Comparison of ENCODE assay signal across 8 mouse cellular contexts in genomic region chr11:120047531-120048251, GRCm38 (mm10). TPM values are rescaled to one million over a fixed set of nuclear protein-coding genes. Genes with fewer than 3 reads are reported as not detected.
A peak's percentile ranks its signal among the peaks of the same experiment; 100 is the strongest.
DNase-seq lines count a peak whose midpoint lies in the region; ATAC-seq lines count a peak whose summit lies in the region.

No protein-coding gene starts in this region.

- no peak for DNase-seq in kidney, adult 11 months
- no peak for DNase-seq in embryonic facial prominence, embryonic 11.5 days (ENCODE audit: low spot score)
- peak; percentile 36 for DNase-seq in neural tube, embryonic 11.5 days (ENCODE audit: low spot score)
- DNase-seq in gastrocnemius, postnatal 36 days = no peak
- no peak for DNase-seq in adrenal gland, postnatal 4 days (ENCODE audit: low spot score in 2 of 2)
- no peak for DNase-seq in kidney, postnatal 25 days

- H3K4me2 ChIP-seq in kidney, embryonic 16.5 days (replicated peaks; ENCODE audit: low read depth, low read length) = peak overlapping the region; percentile 94
- H3K4me2 ChIP-seq in embryonic facial prominence, embryonic 11.5 days (ENCODE audit: low read depth, low read length) = peak overlapping the region; percentile 100
- peak overlapping the region; percentile 69 for H3K4me2 ChIP-seq in hindbrain, embryonic 15.5 days
- peak overlapping the region; percentile 98 for H3K4me2 ChIP-seq in neural tube, embryonic 11.5 days (ENCODE audit: low read depth)

- H3K9me3 ChIP-seq in kidney, embryonic 16.5 days (ENCODE audit: low read length) = no peaks in the 10 kb centered on the region
- H3K9me3 ChIP-seq in embryonic facial prominence, embryonic 11.5 days (replicated peaks; ENCODE audit: control insufficient read depth, low read length) = no peaks in the 10 kb centered on the region
- H3K9me3 ChIP-seq in hindbrain, embryonic 15.5 days = no peaks in the 10 kb centered on the region
- no peaks in the 10 kb centered on the region for H3K9me3 ChIP-seq in neural tube, embryonic 11.5 days (ENCODE audit: control insufficient read depth, low read length)

- peaks cover 32% of the 10 kb centered on the region for H3K4me1 ChIP-seq in kidney, embryonic 16.5 days (ENCODE audit: insufficient read depth, low read length)
- peaks cover 10% of the 10 kb centered on the region; the same call in 1 of the 2 replicates for H3K4me1 ChIP-seq in embryonic facial prominence, embryonic 11.5 days (ENCODE audit: control insufficient read depth, insufficient read depth, low read length)
- H3K4me1 ChIP-seq in hindbrain, embryonic 15.5 days (replicated peaks) = peaks cover 60% of the 10 kb centered on the region
- peaks cover 10% of the 10 kb centered on the region for H3K4me1 ChIP-seq in neural tube, embryonic 11.5 days (ENCODE audit: control insufficient read depth, insufficient read depth, low read length)

- ATAC-seq in kidney, embryonic 16.5 days (ENCODE audit: low FRiP score, low TSS enrichment) = 0 out of 2 replicates have a peak, but pooled peaks have one; percentile 16
- no peak for ATAC-seq in embryonic facial prominence, embryonic 11.5 days (replicated peaks; ENCODE audit: insufficient number of reproducible peaks, low FRiP score, low TSS enrichment, low read depth)
- peak; percentile 23; the same call in 1 of the 2 replicates for ATAC-seq in hindbrain, embryonic 15.5 days (ENCODE audit: low FRiP score, low read depth)
- no peak; the same call in 1 of the 2 replicates for ATAC-seq in neural tube, embryonic 11.5 days (ENCODE audit: insufficient read depth, low FRiP score, low TSS enrichment)

- 14% methylated on average over 23 of the region's 23 CpGs for WGBS in kidney, embryonic 16.5 days
- 7% methylated on average over 23 of the region's 23 CpGs for WGBS in embryonic facial prominence, embryonic 11.5 days
- WGBS in hindbrain, embryonic 15.5 days = 5% methylated on average over 23 of the region's 23 CpGs
- WGBS in neural tube, embryonic 11.5 days = 7% methylated on average over 23 of the region's 23 CpGs

- H3K4me3 ChIP-seq in kidney, embryonic 16.5 days (ENCODE audit: low read length) = peak overlapping the region; percentile 58
- H3K4me3 ChIP-seq in embryonic facial prominence, embryonic 11.5 days (ENCODE audit: low read depth, low read length) = peak overlapping the region; percentile 67
- peak overlapping the region; percentile 76 for H3K4me3 ChIP-seq in hindbrain, embryonic 15.5 days
- H3K4me3 ChIP-seq in neural tube, embryonic 11.5 days (ENCODE audit: low read depth, low read length) = peak overlapping the region; percentile 65

- no peaks in the 10 kb centered on the region for H3K36me3 ChIP-seq in kidney, embryonic 16.5 days (ENCODE audit: insufficient read depth, low read length)
- H3K36me3 ChIP-seq in embryonic facial prominence, embryonic 11.5 days (replicated peaks; ENCODE audit: control insufficient read depth, insufficient read depth, low read depth, low read length) = no peaks in the 10 kb centered on the region
- H3K36me3 ChIP-seq in hindbrain, embryonic 15.5 days = no peaks in the 10 kb centered on the region
- no peaks in the 10 kb centered on the region for H3K36me3 ChIP-seq in neural tube, embryonic 11.5 days (ENCODE audit: control insufficient read depth, insufficient read depth, low read length)

- intact Hi-C loops in gastrocnemius, postnatal 36 days (cut with DNase I) = no loop called here

- peak overlapping the region; percentile 71 for H3K9ac ChIP-seq in kidney, embryonic 16.5 days (replicated peaks; ENCODE audit: low read length)
- peak overlapping the region; percentile 74 for H3K9ac ChIP-seq in embryonic facial prominence, embryonic 11.5 days (replicated peaks; ENCODE audit: low read length)
- peak overlapping the region; percentile 88 for H3K9ac ChIP-seq in hindbrain, embryonic 15.5 days
- peak overlapping the region; percentile 80 for H3K9ac ChIP-seq in neural tube, embryonic 11.5 days (ENCODE audit: low read length)

- H3K27ac ChIP-seq in kidney, embryonic 16.5 days (ENCODE audit: low read length) = no peak overlapping the region
- H3K27ac ChIP-seq in embryonic facial prominence, embryonic 11.5 days (replicated peaks; ENCODE audit: low read depth, low read length) = no peak overlapping the region
- peak overlapping the region; percentile 93 for H3K27ac ChIP-seq in hindbrain, embryonic 15.5 days (replicated peaks)
- H3K27ac ChIP-seq in neural tube, embryonic 11.5 days (ENCODE audit: low read depth, low read length) = no peak overlapping the region

- peaks cover 23% of the 10 kb centered on the region for H3K27me3 ChIP-seq in kidney, embryonic 16.5 days (ENCODE audit: insufficient read depth, low read length)
- peaks cover 19% of the 10 kb centered on the region for H3K27me3 ChIP-seq in embryonic facial prominence, embryonic 11.5 days (ENCODE audit: control insufficient read depth, insufficient read depth, low read length)
- H3K27me3 ChIP-seq in hindbrain, embryonic 15.5 days = no peaks in the 10 kb centered on the region
- peaks cover 26% of the 10 kb centered on the region for H3K27me3 ChIP-seq in neural tube, embryonic 11.5 days (ENCODE audit: control insufficient read depth, insufficient read depth, low read length)

RNA-seq across cellular contexts. Expression of gene Aatk, which starts 0.7 kb away (rescaled TPM):
- polyA plus RNA-seq in kidney, embryonic 16.5 days (2015; fragmentation: Nextera tagmentation; extraction: Ambion mirVana) = 1.7 and 2.0 TPM in 2 replicates
- 1.1 and 1.2 TPM in 2 replicates for polyA plus RNA-seq in embryonic facial prominence, embryonic 11.5 days (2014; fragmentation: Nextera tagmentation; extraction: Ambion mirVana)
- polyA plus RNA-seq in hindbrain, embryonic 15.5 days (2015; fragmentation: Nextera tagmentation; extraction: Ambion mirVana) = 45.7 and 47.5 TPM in 2 replicates
- 3.0 and 5.1 TPM in 2 replicates for polyA plus RNA-seq in neural tube, embryonic 11.5 days (2014; fragmentation: Nextera tagmentation; extraction: Ambion mirVana)
- 1 to 10 TPM; 3.2 to 4.1 TPM for total RNA-seq in gastrocnemius, postnatal 36 days (2021)
- total RNA-seq in adrenal gland, postnatal 4 days (2021) = 10 to 100 TPM; 30.1 to 30.9 TPM

RNA-seq across cellular contexts. Expression of gene Cep131, which starts 38.9 kb away (rescaled TPM):
- 26.6 and 27.9 TPM in 2 replicates for polyA plus RNA-seq in kidney, embryonic 16.5 days (2015; fragmentation: Nextera tagmentation; extraction: Ambion mirVana)
- polyA plus RNA-seq in embryonic facial prominence, embryonic 11.5 days (2014; fragmentation: Nextera tagmentation; extraction: Ambion mirVana) = 25.3 and 28.1 TPM in 2 replicates
- polyA plus RNA-seq in hindbrain, embryonic 15.5 days (2015; fragmentation: Nextera tagmentation; extraction: Ambion mirVana) = 31.0 and 32.9 TPM in 2 replicates
- polyA plus RNA-seq in neural tube, embryonic 11.5 days (2014; fragmentation: Nextera tagmentation; extraction: Ambion mirVana) = 28.4 and 32.2 TPM in 2 replicates
- total RNA-seq in gastrocnemius, postnatal 36 days (2021) = 1 to 10 TPM; 6.6 to 8.0 TPM
- 100 to 1,000 TPM; 247 to 275 TPM for total RNA-seq in adrenal gland, postnatal 4 days (2021)

RNA-seq across cellular contexts. Expression of gene Tepsin, which starts 50.8 kb away (rescaled TPM):
- 22.0 and 24.9 TPM in 2 replicates for polyA plus RNA-seq in kidney, embryonic 16.5 days (2015; fragmentation: Nextera tagmentation; extraction: Ambion mirVana)
- polyA plus RNA-seq in embryonic facial prominence, embryonic 11.5 days (2014; fragmentation: Nextera tagmentation; extraction: Ambion mirVana) = 10.5 and 12.3 TPM in 2 replicates
- 22.0 and 25.5 TPM in 2 replicates for polyA plus RNA-seq in hindbrain, embryonic 15.5 days (2015; fragmentation: Nextera tagmentation; extraction: Ambion mirVana)
- 16.9 and 18.8 TPM in 2 replicates for polyA plus RNA-seq in neural tube, embryonic 11.5 days (2014; fragmentation: Nextera tagmentation; extraction: Ambion mirVana)
- total RNA-seq in gastrocnemius, postnatal 36 days (2021) = 1 to 10 TPM; 4.2 to 5.6 TPM
- 10 to 100 TPM; 14.8 to 16.9 TPM for total RNA-seq in adrenal gland, postnatal 4 days (2021)

RNA-seq across cellular contexts. Expression of gene Ndufaf8, which starts 51.0 kb away (rescaled TPM):
- 89.2 and 98.9 TPM in 2 replicates for polyA plus RNA-seq in kidney, embryonic 16.5 days (2015; fragmentation: Nextera tagmentation; extraction: Ambion mirVana)
- 57.5 and 61.4 TPM in 2 replicates for polyA plus RNA-seq in embryonic facial prominence, embryonic 11.5 days (2014; fragmentation: Nextera tagmentation; extraction: Ambion mirVana)
- 56.4 and 57.9 TPM in 2 replicates for polyA plus RNA-seq in hindbrain, embryonic 15.5 days (2015; fragmentation: Nextera tagmentation; extraction: Ambion mirVana)
- 65.7 and 70.7 TPM in 2 replicates for polyA plus RNA-seq in neural tube, embryonic 11.5 days (2014; fragmentation: Nextera tagmentation; extraction: Ambion mirVana)
- 10 to 100 TPM; 32.1 to 32.9 TPM for total RNA-seq in gastrocnemius, postnatal 36 days (2021)
- total RNA-seq in adrenal gland, postnatal 4 days (2021) = 10 to 100 TPM; 50.2 to 53.5 TPM

Comparison
In these comparisons a context has a peak if more than half of its experiments do, and no peak if none do; other contexts are left out.
1. ATAC-seq: peak in kidney, embryonic 16.5 days (single experiment) and hindbrain, embryonic 15.5 days (single experiment); none in embryonic facial prominence, embryonic 11.5 days (single experiment) and neural tube, embryonic 11.5 days (single experiment).
2. Peak in every context shown above with its lines, with median percentiles within 50 percentile points of each other: H3K4me2 ChIP-seq, H3K4me3 ChIP-seq and H3K9ac ChIP-seq.